Mouse (Mus musculus) G1E (cell line): ENCODE results near the gene Abhd14b.

ENCODE experiments used
- CTCF ChIP-seq: IDR thresholded peaks from 2 replicates; pipeline ENCODE4 v1.5.1; 2012; ENCODE audit warnings: low read depth, low read length, inconsistent platforms, mixed read lengths
- GATA1 ChIP-seq: IDR thresholded peaks from 2 replicates; pipeline ENCODE4 v1.6.1; 2012; ENCODE audit warnings: borderline replicate concordance, low read length, inconsistent platforms, mixed read lengths
- TAL1 ChIP-seq: conservative IDR thresholded peaks from 2 replicates; pipeline ENCODE4 v1.6.1; 2012; ENCODE audit warnings: low read depth, low read length, inconsistent platforms, mixed read lengths

DNA sequence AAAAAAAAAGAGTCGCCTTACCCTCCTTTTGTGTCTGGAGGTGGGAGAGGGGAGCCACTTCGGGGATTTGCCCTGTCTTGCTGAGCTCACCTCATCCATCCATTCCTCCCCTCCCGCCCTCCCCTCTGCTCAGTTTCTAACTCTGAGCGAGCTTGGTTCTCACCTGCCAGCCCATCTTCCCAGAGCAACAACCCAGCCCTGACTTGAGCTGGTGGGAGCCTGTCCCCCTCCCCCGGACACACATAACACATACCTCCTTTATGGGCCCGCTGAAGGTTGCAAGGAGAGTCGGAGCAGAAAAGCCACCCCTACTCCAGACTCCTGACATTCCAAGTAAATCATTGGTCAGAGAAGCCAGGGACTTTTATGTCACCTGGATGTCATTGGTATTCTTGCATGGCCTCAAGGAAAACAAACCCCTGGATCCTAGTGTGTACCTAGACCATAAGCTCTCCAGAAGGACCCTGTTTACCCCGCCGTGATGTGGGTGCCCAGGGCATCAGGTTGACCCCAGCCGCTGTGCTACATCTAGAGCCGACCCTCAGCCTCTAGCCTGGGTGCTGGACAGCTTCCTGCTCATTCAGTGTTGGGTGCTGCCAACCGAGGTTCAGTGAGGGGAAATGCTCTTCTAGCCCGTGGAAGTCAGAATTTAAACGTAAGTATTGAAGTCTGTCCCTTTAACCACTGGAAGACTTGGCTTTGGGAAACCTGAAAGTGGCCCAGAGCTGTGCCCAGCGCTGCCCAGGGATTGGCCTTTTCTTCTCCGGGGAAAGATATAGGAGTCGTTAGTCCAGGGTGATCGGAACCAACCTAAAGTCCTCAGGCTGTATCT lies 26.0 kb upstream of the Abhd14b start:
- TF ChIP-seq TAL1 (no peak), CTCF (no peak), GATA1 (no peak)
